Mouse (Mus musculus) liver, embryonic 16.5 days (tissue): ENCODE results near the gene Gm30302. TPM values are rescaled to one million over a fixed set of nuclear protein-coding genes. Genes with fewer than 3 reads are reported as not detected.

ENCODE experiments used
- ATAC-seq: fragments of 200-750 bp; cut with Nextera tagmentation; 2 replicates; pipeline ENCODE4 v1.8.0; 2017; ENCODE audit warnings: low read depth, mild to moderate bottlenecking, moderate number of reproducible peaks, moderate library complexity
- H3K27ac ChIP-seq: fragments of 300-500 bp; sonication (generic); 2 replicates; pipeline ENCODE4 v1.5.1; 2014; ENCODE audit warnings: mild to moderate bottlenecking, low read length
- H3K27me3 ChIP-seq: fragments of 300-500 bp; sonication (generic); 2 replicates; pipeline ENCODE4 v1.6.1; 2014; ENCODE audit warnings: low read depth, low read length, mixed read lengths; ENCODE audit not compliant: control insufficient read depth, insufficient read depth
- H3K36me3 ChIP-seq: fragments of 300-500 bp; sonication (generic); 2 replicates; pipeline ENCODE4 v1.6.1; 2014; ENCODE audit warnings: mild to moderate bottlenecking; ENCODE audit not compliant: control insufficient read depth, insufficient read depth
- H3K4me1 ChIP-seq: fragments of 300-500 bp; sonication (generic); 2 replicates; pipeline ENCODE4 v1.6.1; 2014; ENCODE audit warnings: low read depth, low read length, mixed read lengths; ENCODE audit not compliant: control insufficient read depth
- H3K4me2 ChIP-seq: fragments of 300-500 bp; sonication (generic); 2 replicates; pipeline ENCODE4 v1.6.1; 2014; ENCODE audit warnings: low read depth, low read length, mixed read lengths
- H3K4me3 ChIP-seq: fragments of 300-500 bp; sonication (generic); 2 replicates; pipeline ENCODE4 v1.5.1; 2014; ENCODE audit warnings: low read depth, mild to moderate bottlenecking, low read length
- H3K9ac ChIP-seq: fragments of 300-500 bp; sonication (generic); 2 replicates; pipeline ENCODE4 v1.6.1; 2014; ENCODE audit warnings: low read depth, low read length
- H3K9me3 ChIP-seq: fragments of 300-500 bp; sonication (generic); replicated peaks from 2 replicates; pipeline ENCODE4 v1.6.1; 2016; ENCODE audit warnings: low read length; ENCODE audit not compliant: control insufficient read depth
- WGBS: fragments of 180-500 bp; shearing (Covaris S2); extraction: QIAGEN DNeasy Blood & Tissue Kit; methylation state at CpG from one replicate; pipeline ENCODE4 v1.1.7; 2014; ENCODE audit not compliant: insufficient replicate concordance; 5-methylcytosine and 5-hydroxymethylcytosine counted together
- polyA plus RNA-seq: library from polyadenylated mRNA; unstranded; fragments of >200 nt; fragmentation: Nextera tagmentation; extraction: Ambion mirVana; gene quantifications from 2 replicates; pipeline ENCODE4 v1.2.1, GENCODE M21; 2015

Gm30302 gene
- not detected in 2 replicates for polyA plus RNA-seq

- no peak for ATAC-seq
- no peak within 1 kb of the TSS for H3K4me2 ChIP-seq
- WGBS = 58% methylated on average over 1 of the region's 1 CpGs
- no peaks in the 10 kb centered on the region for H3K27me3 ChIP-seq
- no peak within 1 kb of the TSS for H3K4me3 ChIP-seq
- no peaks in the 10 kb centered on the region for H3K4me1 ChIP-seq
- H3K36me3 ChIP-seq = no peaks in the 10 kb centered on the region
- no peaks in the 10 kb centered on the region for H3K9me3 ChIP-seq
- H3K27ac ChIP-seq = no peak within 1 kb of the TSS
- H3K9ac ChIP-seq = no peak within 1 kb of the TSS
These were observed at the start of gene Gm30302 for GRCm38 (mm10) chr13:49798901-49799300. Gene Gm30302, minus strand, starts transcription at chr13:49799001.

GRCm38 (mm10) chr13:49846751-49847150 lies 48.0 kb upstream of the Gm30302 start:
- H3K27me3 ChIP-seq = no peaks in the 10 kb centered on the region
- no peak overlapping the region for H3K4me3 ChIP-seq
- WGBS = 16% methylated on average over 3 of the region's 3 CpGs
- no peak overlapping the region for H3K4me2 ChIP-seq
- H3K27ac ChIP-seq = no peak overlapping the region
- no peaks in the 10 kb centered on the region for H3K4me1 ChIP-seq
- ATAC-seq = no peak
- no peaks in the 10 kb centered on the region for H3K36me3 ChIP-seq
- H3K9me3 ChIP-seq = no peaks in the 10 kb centered on the region
- H3K9ac ChIP-seq = no peak overlapping the region

- no peak overlapping the region for H3K4me3 ChIP-seq
- no peaks in the 10 kb centered on the region for H3K9me3 ChIP-seq
- no peaks in the 10 kb centered on the region for H3K27me3 ChIP-seq
- WGBS = 52% methylated on average over 3 of the region's 3 CpGs
- no peak overlapping the region for H3K27ac ChIP-seq
- no peak overlapping the region for H3K4me2 ChIP-seq
- H3K4me1 ChIP-seq = no peaks in the 10 kb centered on the region
- no peak for ATAC-seq
- no peak overlapping the region for H3K9ac ChIP-seq
- H3K36me3 ChIP-seq = no peaks in the 10 kb centered on the region
These were observed 47.3 kb upstream of the Gm30302 start for GRCm38 (mm10) chr13:49846141-49846540.

GRCm38 (mm10) chr13:49845663-49846062 lies 46.9 kb upstream of the Gm30302 start:
- WGBS = 60% methylated on average over 3 of the region's 3 CpGs
- H3K27ac ChIP-seq = no peak overlapping the region
- H3K36me3 ChIP-seq = no peaks in the 10 kb centered on the region
- H3K9ac ChIP-seq = no peak overlapping the region
- H3K4me1 ChIP-seq = no peaks in the 10 kb centered on the region
- H3K4me2 ChIP-seq = no peak overlapping the region
- H3K9me3 ChIP-seq = no peaks in the 10 kb centered on the region
- no peak for ATAC-seq
- no peak overlapping the region for H3K4me3 ChIP-seq
- H3K27me3 ChIP-seq = no peaks in the 10 kb centered on the region

- H3K4me2 ChIP-seq = no peak overlapping the region
- H3K4me3 ChIP-seq = no peak overlapping the region
- no peaks in the 10 kb centered on the region for H3K4me1 ChIP-seq
- no peaks in the 10 kb centered on the region for H3K9me3 ChIP-seq
- no peaks in the 10 kb centered on the region for H3K36me3 ChIP-seq
- no peaks in the 10 kb centered on the region for H3K27me3 ChIP-seq
- 49% methylated on average over 5 of the region's 5 CpGs for WGBS
- ATAC-seq = no peak
- H3K27ac ChIP-seq = no peak overlapping the region
- H3K9ac ChIP-seq = no peak overlapping the region
These were observed 45.3 kb upstream of the Gm30302 start for GRCm38 (mm10) chr13:49844071-49844470.

- Histone ChIP-seq H3K27me3 (no peaks in the 10 kb centered on the region), H3K4me2 (no peak overlapping the region), H3K36me3 (no peaks in the 10 kb centered on the region), H3K9me3 (no peaks in the 10 kb centered on the region), H3K4me1 (no peaks in the 10 kb centered on the region), H3K27ac (no peak overlapping the region), H3K4me3 (no peak overlapping the region), H3K9ac (no peak overlapping the region)
- no peak for ATAC-seq
These were observed 42.4 kb upstream of the Gm30302 start for GRCm38 (mm10) chr13:49841186-49841585.

- no peak overlapping the region for H3K27ac ChIP-seq
- no peak overlapping the region for H3K4me3 ChIP-seq
- ATAC-seq = no peak
- no peak overlapping the region for H3K4me2 ChIP-seq
- no peak overlapping the region for H3K9ac ChIP-seq
- H3K4me1 ChIP-seq = no peaks in the 10 kb centered on the region
- no peaks in the 10 kb centered on the region for H3K9me3 ChIP-seq
- H3K36me3 ChIP-seq = no peaks in the 10 kb centered on the region
- WGBS = 58% methylated on average over 3 of the region's 3 CpGs
- H3K27me3 ChIP-seq = no peaks in the 10 kb centered on the region
These were observed 31.6 kb upstream of the Gm30302 start for GRCm38 (mm10) chr13:49830355-49830754.

GRCm38 (mm10) chr13:49825300-49825699 lies 26.5 kb upstream of the Gm30302 start:
- H3K4me2 ChIP-seq = no peak overlapping the region
- no peaks in the 10 kb centered on the region for H3K4me1 ChIP-seq
- no peaks in the 10 kb centered on the region for H3K27me3 ChIP-seq
- H3K4me3 ChIP-seq = no peak overlapping the region
- no peak overlapping the region for H3K9ac ChIP-seq
- no peak for ATAC-seq
- H3K9me3 ChIP-seq = no peaks in the 10 kb centered on the region
- WGBS = 53% methylated on average over 4 of the region's 4 CpGs
- H3K36me3 ChIP-seq = no peaks in the 10 kb centered on the region
- H3K27ac ChIP-seq = no peak overlapping the region

- no peak overlapping the region for H3K4me3 ChIP-seq
- WGBS = 34% methylated on average over 3 of the region's 3 CpGs
- H3K9me3 ChIP-seq = no peaks in the 10 kb centered on the region
- no peak for ATAC-seq
- no peaks in the 10 kb centered on the region for H3K27me3 ChIP-seq
- H3K4me2 ChIP-seq = no peak overlapping the region
- H3K27ac ChIP-seq = no peak overlapping the region
- no peaks in the 10 kb centered on the region for H3K36me3 ChIP-seq
- no peaks in the 10 kb centered on the region for H3K4me1 ChIP-seq
- H3K9ac ChIP-seq = no peak overlapping the region
These were observed 16.2 kb upstream of the Gm30302 start for GRCm38 (mm10) chr13:49814958-49815357.

GRCm38 (mm10) chr13:49814420-49814819 lies 15.6 kb upstream of the Gm30302 start:
- WGBS = 57% methylated on average over 4 of the region's 4 CpGs

More at GRCm38 (mm10) chr13:49814420-49814819, 15.6 kb upstream of the Gm30302 start:
- Histone ChIP-seq H3K9me3 (no peaks in the 10 kb centered on the region), H3K4me3 (no peak overlapping the region), H3K36me3 (no peaks in the 10 kb centered on the region), H3K4me1 (no peaks in the 10 kb centered on the region), H3K9ac (no peak overlapping the region), H3K27ac (no peak overlapping the region), H3K27me3 (no peaks in the 10 kb centered on the region), H3K4me2 (no peak overlapping the region)
- no peak for ATAC-seq
